Mouse (Mus musculus) Patski (cell line): ENCODE measurements around the gene Lypd4. TPM values are rescaled to one million over a fixed set of nuclear protein-coding genes. Genes with fewer than 3 reads are reported as not detected.

ENCODE experiments used
- ATAC-seq: fragments of 100-300 bp; one replicate; pipeline ENCODE4 v1.8.0; 2021
- CTCF ChIA-PET: fragments of 350-600 bp; sonication (Branson Sonifier 250); formaldehyde crosslinking; loops from one replicate; lab custom pipeline; 2022; ENCODE audit warnings: inconsistent platforms; lab: Charles Lee
- POLR2A ChIA-PET: fragments of 350-600 bp; sonication (Branson Sonifier 250); formaldehyde crosslinking; loops from one replicate; lab custom pipeline; 2022; ENCODE audit warnings: antibody characterized with exemption, inconsistent platforms; lab: Charles Lee
- DNase-seq: peaks from one replicate; pipeline ENCODE4 v3.0.0-alpha.2; 2011; ENCODE audit warnings: low read depth, low spot score
- H3K27me3 ChIP-seq: fragments of 371-371 bp; one replicate; pipeline ENCODE4 v1.5.1; 2021
- CTCF ChIP-seq: fragments of 100-300 bp; IDR thresholded peaks from one replicate; pipeline ENCODE4 v1.5.1; 2021
- in situ Hi-C: fragments of 300-500 bp; cut with MboI; formaldehyde crosslinking; loops from 3 replicates; pipeline ENCODE4 v1.11.1; 2018; ENCODE audit warnings: low pct_unique_long_range_greater_than_20kb, mixed read lengths
- polyA plus RNA-seq: library from polyadenylated mRNA; unstranded; gene quantifications from one replicate; pipeline ENCODE4 v1.2.3, GENCODE M21; 2021

The Lypd4 gene
- polyA plus RNA-seq, 1 experiment from 2014 or later: 0.10 TPM

- no peak for ATAC-seq
- POLR2A ChIA-PET: no interaction called here
These were observed 42.6 kb downstream of the Lypd4 start for GRCm38 (mm10) chr7:24827181-24827580.

GRCm38 (mm10) chr7:24824452-24824851 is 45.3 kb downstream of the Lypd4 start:
- TF ChIP-seq CTCF: no peak
- DNase-seq (no peak), ATAC-seq (no peak)
- ChIA-PET CTCF (no interaction called here), POLR2A (interaction anchor here (0.6 kb wide), 1 partner anchor 79 kb away, joined by 3 read pairs; no protein-coding TSS in a partner anchor)
- H3K27me3 ChIP-seq: peaks cover 13% of the 10 kb centered on the region
- in situ Hi-C loops: no loop called here

More at GRCm38 (mm10) chr7:24827181-24827580, 42.6 kb downstream of the Lypd4 start:
- peaks cover 23% of the 10 kb centered on the region for H3K27me3 ChIP-seq
- in situ Hi-C loops: no loop called here
- DNase-seq: no peak
- CTCF ChIA-PET: interaction anchor here (1.1 kb wide), 1 partner anchor 9 kb away, joined by 4 read pairs; no protein-coding TSS in a partner anchor
- no peak for TF ChIP-seq CTCF

- ChIA-PET CTCF (interaction anchor here (0.6 to 2.3 kb wide), 6 partner anchors 8 to 155 kb away, joined by 3 to 11 read pairs (median 3); partner anchors contain the start of gene Rabac1), POLR2A (interaction anchor here (0.6 kb wide), 1 partner anchor 127 kb away, joined by 3 read pairs; no protein-coding TSS in a partner anchor)
- ATAC-seq (peak; percentile 54), DNase-seq (peak; percentile 19)
- in situ Hi-C loops: loop anchor here (10.0 kb wide), 1 partner anchor 147 kb away; no protein-coding TSS in a partner anchor
- H3K27me3 ChIP-seq: peaks cover 9% of the 10 kb centered on the region
- TF ChIP-seq CTCF: peak; percentile 89
These were observed 52.2 kb downstream of the Lypd4 start for GRCm38 (mm10) chr7:24817502-24817901.

Other genes with a start within 250 kb of the Lypd4 start
- gene Lypd3, start 233.4 kb downstream of the Lypd4 start, polyA plus RNA-seq: not detected
- not detected for gene Tex101, start 193.3 kb downstream of the Lypd4 start, polyA plus RNA-seq
- not detected for gene BC049730, start 160.7 kb downstream of the Lypd4 start, polyA plus RNA-seq
- gene Gm4763, start 143.0 kb downstream of the Lypd4 start, polyA plus RNA-seq: not detected
- 0.31 TPM for gene Cd177, start 109.6 kb downstream of the Lypd4 start, polyA plus RNA-seq
- not detected for gene Ceacam10, start 92.7 kb downstream of the Lypd4 start, polyA plus RNA-seq
- 1.6 TPM for gene Gm9844, start 7.7 kb downstream of the Lypd4 start, polyA plus RNA-seq
- not detected for gene Dmrtc2, start 116 bp upstream of the Lypd4 start, polyA plus RNA-seq
- 393 TPM for gene Rps19, start 14.4 kb upstream of the Lypd4 start, polyA plus RNA-seq
- gene Cd79a, start 27.4 kb upstream of the Lypd4 start, polyA plus RNA-seq: not detected
- 95.7 TPM for gene Arhgef1, start 33.0 kb upstream of the Lypd4 start, polyA plus RNA-seq
- not detected for gene Gm4881, start 74.6 kb upstream of the Lypd4 start, polyA plus RNA-seq
- 211 TPM for gene Rabac1, start 102.8 kb upstream of the Lypd4 start, polyA plus RNA-seq
- 0.05 TPM for gene Atp1a3, start 136.0 kb upstream of the Lypd4 start, polyA plus RNA-seq
- 49.5 TPM for gene Grik5, start 202.4 kb upstream of the Lypd4 start, polyA plus RNA-seq
- 30.0 TPM for gene Zfp574, start 202.6 kb upstream of the Lypd4 start, polyA plus RNA-seq